Mouse (Mus musculus): ENCODE data around the gene Ranbp1. TPM values are rescaled to one million over a fixed set of nuclear protein-coding genes. Genes with fewer than 3 reads are reported as not detected.
"Not testable (repeated sequence)": the region's sequence is repeated elsewhere in the genome, so short reads cannot be mapped to it uniquely, and the experiment has no call there.

The Ranbp1 gene
- 188 and 217 TPM in 2 replicates for polyA plus RNA-seq (2015; fragmentation: Nextera tagmentation; extraction: Ambion mirVana)

- no peaks in the 10 kb centered on the region for H3K9me3 ChIP-seq (replicated peaks; ENCODE audit: control insufficient read depth, low read length)
- H3K36me3 ChIP-seq (ENCODE audit: control insufficient read depth, insufficient read depth) = peaks cover 48% of the 10 kb centered on the region
- H3K27ac ChIP-seq (ENCODE audit: low read length) = peak within 1 kb of the TSS; percentile 90
- H3K4me3 ChIP-seq (ENCODE audit: low read depth, low read length) = peak within 1 kb of the TSS; percentile 93
- H3K9ac ChIP-seq (ENCODE audit: low read depth, low read length) = peak within 1 kb of the TSS; percentile 90
- H3K4me1 ChIP-seq (ENCODE audit: control insufficient read depth, low read depth, low read length) = peaks cover 32% of the 10 kb centered on the region
- ATAC-seq (ENCODE audit: low read depth) = peak; percentile 92
- H3K4me2 ChIP-seq (ENCODE audit: low read depth, low read length) = peak within 1 kb of the TSS; percentile 97
- no peaks in the 10 kb centered on the region for H3K27me3 ChIP-seq (ENCODE audit: control insufficient read depth, insufficient read depth, low read depth, low read length)
- under 1% methylated on average over 96 of the region's 102 CpGs for WGBS (ENCODE audit: insufficient replicate concordance)
Observed at GRCm38 (mm10) chr16:18248433-18249363, at the start of gene Ranbp1, which contains the start of gene Trmt2a. Gene Ranbp1, minus strand, starts transcription at chr16:18248732. Gene Trmt2a, plus strand, starts transcription at chr16:18248679.

GRCm38 (mm10) chr16:18289614-18290013 is 41.1 kb upstream of the Ranbp1 start:
- not testable (repeated sequence) for H3K9me3 ChIP-seq (replicated peaks; ENCODE audit: control insufficient read depth, low read length); ATAC-seq (ENCODE audit: low read depth); H3K36me3 ChIP-seq (ENCODE audit: control insufficient read depth, insufficient read depth); H3K27me3 ChIP-seq (ENCODE audit: control insufficient read depth, insufficient read depth, low read depth, low read length)
- Histone ChIP-seq H3K4me1 (ENCODE audit: control insufficient read depth, low read depth, low read length) (peaks cover 19% of the 10 kb centered on the region), H3K4me2 (ENCODE audit: low read depth, low read length) (peak overlapping the region; percentile 57), H3K9ac (ENCODE audit: low read depth, low read length) (peak overlapping the region; percentile 55), H3K27ac (ENCODE audit: low read length) (peak overlapping the region; percentile 74), H3K4me3 (ENCODE audit: low read depth, low read length) (peak overlapping the region; percentile 76)
- 1% methylated on average over 10 of the region's 10 CpGs for WGBS (ENCODE audit: insufficient replicate concordance)

- H3K4me3 ChIP-seq (ENCODE audit: low read depth, low read length) = peak within 1 kb of the TSS; percentile 76
- peaks cover 8% of the 10 kb centered on the region for H3K36me3 ChIP-seq (ENCODE audit: control insufficient read depth, insufficient read depth)
- peak within 1 kb of the TSS; percentile 94 for H3K4me2 ChIP-seq (ENCODE audit: low read depth, low read length)
- H3K9ac ChIP-seq (ENCODE audit: low read depth, low read length) = peak within 1 kb of the TSS; percentile 92
- H3K4me1 ChIP-seq (ENCODE audit: control insufficient read depth, low read depth, low read length) = peaks cover 19% of the 10 kb centered on the region
- no peaks in the 10 kb centered on the region for H3K9me3 ChIP-seq (replicated peaks; ENCODE audit: control insufficient read depth, low read length)
- H3K27ac ChIP-seq (ENCODE audit: low read length) = peak within 1 kb of the TSS; percentile 90
- H3K27me3 ChIP-seq (ENCODE audit: control insufficient read depth, insufficient read depth, low read depth, low read length) = no peaks in the 10 kb centered on the region
- peak; percentile 98 for ATAC-seq (ENCODE audit: low read depth)
- WGBS (ENCODE audit: insufficient replicate concordance) = under 1% methylated on average over 70 of the region's 71 CpGs
Observed at GRCm38 (mm10) chr16:18289067-18289588, 40.6 kb upstream of the Ranbp1 start, which contains the start of gene Dgcr8. Gene Dgcr8, minus strand, starts transcription at chr16:18289246.

GRCm38 (mm10) chr16:18288581-18289061 is 40.1 kb upstream of the Ranbp1 start:
- Histone ChIP-seq H3K9me3 (replicated peaks; ENCODE audit: control insufficient read depth, low read length) (no peaks in the 10 kb centered on the region), H3K27ac (ENCODE audit: low read length) (peak overlapping the region; percentile 90), H3K4me1 (ENCODE audit: control insufficient read depth, low read depth, low read length) (peaks cover 19% of the 10 kb centered on the region), H3K4me3 (ENCODE audit: low read depth, low read length) (peak overlapping the region; percentile 76), H3K4me2 (ENCODE audit: low read depth, low read length) (peak overlapping the region; percentile 94), H3K36me3 (ENCODE audit: control insufficient read depth, insufficient read depth) (peaks cover 13% of the 10 kb centered on the region), H3K9ac (ENCODE audit: low read depth, low read length) (peak overlapping the region; percentile 92), H3K27me3 (ENCODE audit: control insufficient read depth, insufficient read depth, low read depth, low read length) (no peaks in the 10 kb centered on the region)
- under 1% methylated on average over 26 of the region's 31 CpGs for WGBS (ENCODE audit: insufficient replicate concordance)
- ATAC-seq (ENCODE audit: low read depth) = peak; percentile 86

- H3K4me1 ChIP-seq (ENCODE audit: control insufficient read depth, low read depth, low read length) = peaks cover 19% of the 10 kb centered on the region
- H3K27me3 ChIP-seq (ENCODE audit: control insufficient read depth, insufficient read depth, low read depth, low read length) = no peaks in the 10 kb centered on the region
- peak overlapping the region; percentile 90 for H3K27ac ChIP-seq (ENCODE audit: low read length)
- peak overlapping the region; percentile 94 for H3K4me2 ChIP-seq (ENCODE audit: low read depth, low read length)
- peak overlapping the region; percentile 76 for H3K4me3 ChIP-seq (ENCODE audit: low read depth, low read length)
- H3K9me3 ChIP-seq (replicated peaks; ENCODE audit: control insufficient read depth, low read length) = no peaks in the 10 kb centered on the region
- no peak for ATAC-seq (ENCODE audit: low read depth)
- H3K9ac ChIP-seq (ENCODE audit: low read depth, low read length) = peak overlapping the region; percentile 92
- peaks cover 18% of the 10 kb centered on the region for H3K36me3 ChIP-seq (ENCODE audit: control insufficient read depth, insufficient read depth)
- 0% methylated on average over 4 of the region's 4 CpGs for WGBS (ENCODE audit: insufficient replicate concordance)
Observed at GRCm38 (mm10) chr16:18288166-18288565, 39.6 kb upstream of the Ranbp1 start.

- Histone ChIP-seq H3K27ac (ENCODE audit: low read length) (no peak overlapping the region), H3K4me3 (ENCODE audit: low read depth, low read length) (no peak overlapping the region), H3K4me2 (ENCODE audit: low read depth, low read length) (no peak overlapping the region), H3K9me3 (replicated peaks; ENCODE audit: control insufficient read depth, low read length) (no peaks in the 10 kb centered on the region), H3K27me3 (ENCODE audit: control insufficient read depth, insufficient read depth, low read depth, low read length) (no peaks in the 10 kb centered on the region), H3K36me3 (ENCODE audit: control insufficient read depth, insufficient read depth) (peaks cover 80% of the 10 kb centered on the region), H3K4me1 (ENCODE audit: control insufficient read depth, low read depth, low read length) (no peaks in the 10 kb centered on the region), H3K9ac (ENCODE audit: low read depth, low read length) (no peak overlapping the region)
- 83% methylated on average over 2 of the region's 2 CpGs for WGBS (ENCODE audit: insufficient replicate concordance)
- no peak for ATAC-seq (ENCODE audit: low read depth)
Observed at GRCm38 (mm10) chr16:18275166-18275565, 26.6 kb upstream of the Ranbp1 start.

- 85% methylated on average over 5 of the region's 5 CpGs for WGBS (ENCODE audit: insufficient replicate concordance)
- no peak for ATAC-seq (ENCODE audit: low read depth)
- Histone ChIP-seq H3K4me3 (ENCODE audit: low read depth, low read length) (no peak overlapping the region), H3K9ac (ENCODE audit: low read depth, low read length) (no peak overlapping the region), H3K9me3 (replicated peaks; ENCODE audit: control insufficient read depth, low read length) (no peaks in the 10 kb centered on the region), H3K27ac (ENCODE audit: low read length) (no peak overlapping the region), H3K36me3 (ENCODE audit: control insufficient read depth, insufficient read depth) (peaks cover 69% of the 10 kb centered on the region), H3K4me2 (ENCODE audit: low read depth, low read length) (no peak overlapping the region), H3K27me3 (ENCODE audit: control insufficient read depth, insufficient read depth, low read depth, low read length) (no peaks in the 10 kb centered on the region), H3K4me1 (ENCODE audit: control insufficient read depth, low read depth, low read length) (no peaks in the 10 kb centered on the region)
Observed at GRCm38 (mm10) chr16:18268182-18268581, 19.6 kb upstream of the Ranbp1 start.

- H3K27me3 ChIP-seq (ENCODE audit: control insufficient read depth, insufficient read depth, low read depth, low read length) = no peaks in the 10 kb centered on the region
- H3K9me3 ChIP-seq (replicated peaks; ENCODE audit: control insufficient read depth, low read length) = no peaks in the 10 kb centered on the region
- H3K36me3 ChIP-seq (ENCODE audit: control insufficient read depth, insufficient read depth) = peaks cover 64% of the 10 kb centered on the region
- no peak overlapping the region for H3K4me2 ChIP-seq (ENCODE audit: low read depth, low read length)
- no peak overlapping the region for H3K4me3 ChIP-seq (ENCODE audit: low read depth, low read length)
- no peak for ATAC-seq (ENCODE audit: low read depth)
- 84% methylated on average over 2 of the region's 2 CpGs for WGBS (ENCODE audit: insufficient replicate concordance)
- H3K27ac ChIP-seq (ENCODE audit: low read length) = no peak overlapping the region
- no peak overlapping the region for H3K9ac ChIP-seq (ENCODE audit: low read depth, low read length)
- no peaks in the 10 kb centered on the region for H3K4me1 ChIP-seq (ENCODE audit: control insufficient read depth, low read depth, low read length)
Observed at GRCm38 (mm10) chr16:18265024-18265423, 16.5 kb upstream of the Ranbp1 start.

Data from liver, embryonic 16.5 days (tissue).